Mouse (Mus musculus): ENCODE measurements around the gene Gon4l. TPM values are rescaled to one million over a fixed set of nuclear protein-coding genes. Genes with fewer than 3 reads are reported as not detected.

Gene Gon4l
- polyA plus RNA-seq, 1 experiment, result 14.7 TPM

DNA sequence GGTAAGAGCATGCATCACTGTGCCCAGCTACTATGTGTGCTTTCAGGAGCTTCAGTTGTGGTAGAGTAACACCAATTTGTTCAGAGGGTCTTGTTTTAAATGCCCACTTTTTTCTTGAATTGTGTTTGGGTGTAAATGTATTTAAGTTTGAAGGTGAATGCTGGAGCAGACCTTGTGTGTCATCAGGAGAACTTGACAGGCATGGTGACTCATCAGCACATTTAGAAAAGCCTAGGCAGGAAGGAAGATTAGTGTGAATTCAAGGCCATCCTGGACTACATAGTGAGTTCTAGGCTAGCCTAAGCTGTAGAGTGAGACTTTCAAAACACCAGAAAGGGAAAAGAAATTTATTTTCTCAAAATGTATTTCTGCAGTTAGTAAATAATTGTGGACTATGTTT lies 118.7 kb downstream of the Gon4l start:
- TF ChIP-seq USF1 (IDR thresholded peaks at IDR 0.05; ENCODE audit: low read depth) (no peak), CEBPB (IDR thresholded peaks at IDR 0.05; ENCODE audit: low read depth) (no peak), MAX (IDR thresholded peaks at IDR 0.05) (no peak), MYOD1 (IDR thresholded peaks at IDR 0.05; ENCODE audit: control insufficient read depth, insufficient read length, low read depth) (no peak), MYOG (IDR thresholded peaks at IDR 0.05; ENCODE audit: control insufficient read depth, extremely low read depth, insufficient read length) (no peak), CTCF (IDR thresholded peaks at IDR 0.05; ENCODE audit: control insufficient read depth, insufficient read depth, insufficient read length) (no peak), FOSL1 (IDR thresholded peaks at IDR 0.05; ENCODE audit: insufficient read depth, low read length, poor library complexity, severe bottlenecking) (no peak)
- H3K79me2 ChIP-seq (ENCODE audit: control insufficient read depth, insufficient read depth), result peaks cover 92% of the 10 kb centered on the region
- no peak overlapping the region for H3ac ChIP-seq (ENCODE audit: control insufficient read depth, insufficient read length, low read depth)
- no peak overlapping the region for H3K4me3 ChIP-seq (ENCODE audit: insufficient read depth, poor library complexity, severe bottlenecking)
- no peaks in the 10 kb centered on the region for H3K27me3 ChIP-seq (ENCODE audit: control insufficient read depth, insufficient read depth, insufficient read length)
- H3K36me3 ChIP-seq (ENCODE audit: control insufficient read depth, insufficient read depth), result no peaks in the 10 kb centered on the region
- peaks cover 85% of the 10 kb centered on the region for H3K79me3 ChIP-seq (ENCODE audit: low read depth)

Other genes with a start within 250 kb of the Gon4l start
- gene Arhgef2, start 229.3 kb upstream of the Gon4l start, polyA plus RNA-seq (2012; fragmentation: generic; extraction: Trizol), result 88.3 TPM
- 0.05 TPM for gene Rxfp4, start 182.1 kb upstream of the Gon4l start, polyA plus RNA-seq (2012; fragmentation: generic; extraction: Trizol)
- gene Khdc4, start 149.4 kb upstream of the Gon4l start, polyA plus RNA-seq (2012; fragmentation: generic; extraction: Trizol), result 14.4 TPM
- gene Rit1, start 118.4 kb upstream of the Gon4l start, polyA plus RNA-seq (2012; fragmentation: generic; extraction: Trizol), result 42.5 TPM
- gene Syt11, start 60.1 kb upstream of the Gon4l start, polyA plus RNA-seq (2012; fragmentation: generic; extraction: Trizol), result 6.1 TPM
- gene Msto1, start 78.8 kb downstream of the Gon4l start, polyA plus RNA-seq (2012; fragmentation: generic; extraction: Trizol), result 52.0 TPM
- gene Ash1l, start 115.4 kb downstream of the Gon4l start, polyA plus RNA-seq (2012; fragmentation: generic; extraction: Trizol), result 5.4 TPM
- gene Dap3, start 116.0 kb downstream of the Gon4l start, polyA plus RNA-seq (2012; fragmentation: generic; extraction: Trizol), result 123 TPM

Measured in C2C12 (cell line).